8 mouse cellular contexts compared by ENCODE assay signal in genomic region chr15:78257326-78258050, GRCm38 (mm10). TPM values are rescaled to one million over a fixed set of nuclear protein-coding genes. Genes with fewer than 3 reads are reported as not detected.
DNase-seq lines count a peak whose midpoint lies in the region; ATAC-seq and TF ChIP-seq lines count a peak whose summit lies in the region.

No protein-coding gene starts in this region.

- H3K9me3 ChIP-seq in lung, postnatal 0 days (ENCODE audit: low read length) = no peaks in the 10 kb centered on the region

- H3K4me3 ChIP-seq in layer of hippocampus, adult 2 months = no peak overlapping the region
- H3K4me3 ChIP-seq in lung, postnatal 0 days (ENCODE audit: low read depth, low read length) = no peak overlapping the region

- peak overlapping the region; percentile 23; the same call in 1 of the 2 replicates for H3K27ac ChIP-seq in layer of hippocampus, adult 2 months
- H3K27ac ChIP-seq in lung, postnatal 0 days (ENCODE audit: low read length) = peak overlapping the region; percentile 43

- no peak for TF ChIP-seq EP300 in lung, postnatal 0 days (IDR thresholded peaks at IDR 0.05)

- H3K9ac ChIP-seq in lung, postnatal 0 days (replicated peaks; ENCODE audit: low read depth) = no peak overlapping the region

- peaks cover 19% of the 10 kb centered on the region for H3K27me3 ChIP-seq in Patski
- no peaks in the 10 kb centered on the region for H3K27me3 ChIP-seq in lung, postnatal 0 days (replicated peaks; ENCODE audit: insufficient read depth, low read length)

- TF ChIP-seq CTCF in Patski (IDR thresholded peaks at IDR 0.05) = peak; percentile 97
- peak; percentile 98 for TF ChIP-seq CTCF in layer of hippocampus, adult 2 months (conservative IDR thresholded peaks at IDR 0.05)
- peak; percentile 89 for TF ChIP-seq CTCF in lung, postnatal 0 days (IDR thresholded peaks at IDR 0.05)

- ATAC-seq in Patski = peak; percentile 15
- peak; percentile 50 for ATAC-seq in lung, postnatal 0 days
- ATAC-seq in activated CD4-positive, CD25-positive, alpha-beta regulatory T cell, adult 4 months = no peak

- H3K4me2 ChIP-seq in lung, postnatal 0 days (replicated peaks; ENCODE audit: low read depth, low read length) = no peak overlapping the region

- POLR2A ChIA-PET in Patski (lab: Charles Lee) = interaction anchor here (1.5 kb wide), 1 partner anchor 105 kb away, joined by 4 read pairs; no protein-coding TSS in a partner anchor

- DNase-seq in CD8-positive naive resting alpha-beta T cell, adult 2 months (ENCODE audit: low read depth in 2 of 2, low spot score in 2 of 2) = peak; percentile 19 to 22
- DNase-seq in Patski (ENCODE audit: low read depth, low spot score) = peak; percentile 31
- peak; percentile 69 to 79 for DNase-seq in cerebellum, postnatal 25 days
- peak; percentile 47 to 68 for DNase-seq in heart, adult 9 months (ENCODE audit: low spot score in 2 of 2)
- peak; percentile 44 to 73 for DNase-seq in layer of hippocampus, adult 2 months (ENCODE audit: low spot score in 2 of 2)
- peak; percentile 78 for DNase-seq in lung, postnatal 0 days (ENCODE audit: low spot score)
- peak; percentile 74 to 77 for DNase-seq in right cerebral cortex, adult 2 months (ENCODE audit: low spot score in 2 of 2)

- in situ Hi-C loops in Patski (cut with MboI; ENCODE audit: low pct_unique_long_range_greater_than_20kb) = loop anchor here (5.0 to 10.0 kb wide), 3 partner anchors 80 to 297 kb away; no protein-coding TSS in a partner anchor

- 33% methylated on average over 7 of the region's 7 CpGs for WGBS in lung, postnatal 0 days

- CTCF ChIA-PET in Patski (lab: Charles Lee) = interaction anchor here (1.0 to 2.2 kb wide), 9 partner anchors 34 to 176 kb away, joined by 3 to 7 read pairs (median 4); partner anchors contain the start of gene Csf2rb

- no peaks in the 10 kb centered on the region for H3K4me1 ChIP-seq in lung, postnatal 0 days (ENCODE audit: insufficient read depth, low read depth, low read length)

- H3K36me3 ChIP-seq in lung, postnatal 0 days (ENCODE audit: insufficient read depth, low read length) = no peaks in the 10 kb centered on the region

RNA-seq across cellular contexts. Expression of gene Ncf4, which starts 12.9 kb away (rescaled TPM):
- 0.53 TPM for polyA plus RNA-seq in Patski (2021)
- total RNA-seq in layer of hippocampus, adult 2 months (2021) = 1 to 10 TPM in 1 of 2 experiments, under 1 TPM in 1; 0.69 to 2.0 TPM
- 12.6 and 13.4 TPM in 2 replicates for polyA plus RNA-seq in lung, postnatal 0 days (2015; fragmentation: Nextera tagmentation; extraction: Ambion mirVana)
- polyA plus RNA-seq in activated CD4-positive, CD25-positive, alpha-beta regulatory T cell, adult 4 months (2017; shearing (Covaris generic)) = 100 to 1,000 TPM; 178 to 188 TPM

RNA-seq across cellular contexts. Expression of gene Csf2rb2, which starts 48.0 kb away (rescaled TPM):
- 0.09 TPM for polyA plus RNA-seq in Patski (2021)
- 1 to 10 TPM; 2.9 to 4.2 TPM for total RNA-seq in layer of hippocampus, adult 2 months (2021)
- 0.84 and 0.95 TPM in 2 replicates for polyA plus RNA-seq in lung, postnatal 0 days (2015; fragmentation: Nextera tagmentation; extraction: Ambion mirVana)
- not detected for polyA plus RNA-seq in activated CD4-positive, CD25-positive, alpha-beta regulatory T cell, adult 4 months (2017; shearing (Covaris generic))

RNA-seq across cellular contexts. Expression of gene Pvalb, which starts 51.3 kb away (rescaled TPM):
- polyA plus RNA-seq in Patski (2021) = not detected
- 10 to 100 TPM; 57.3 to 63.3 TPM for total RNA-seq in layer of hippocampus, adult 2 months (2021)
- not detected in 2 replicates for polyA plus RNA-seq in lung, postnatal 0 days (2015; fragmentation: Nextera tagmentation; extraction: Ambion mirVana)
- not detected for polyA plus RNA-seq in activated CD4-positive, CD25-positive, alpha-beta regulatory T cell, adult 4 months (2017; shearing (Covaris generic))

Comparison
In these comparisons a context has a peak if more than half of its experiments do, and no peak if none do; other contexts are left out.
1. DNase-seq: peak in every context shown above with its lines; median percentile 78 in lung, postnatal 0 days; 76 in right cerebral cortex, adult 2 months; 74 in cerebellum, postnatal 25 days; 58 in layer of hippocampus, adult 2 months; 58 in heart, adult 9 months; 31 in Patski; 20 in CD8-positive naive resting alpha-beta T cell, adult 2 months.
2. RNA of gene Ncf4, which starts 12.9 kb away (polyA plus RNA-seq): 178 to 188 TPM in activated CD4-positive, CD25-positive, alpha-beta regulatory T cell, adult 4 months; 12.6 to 13.4 TPM in lung, postnatal 0 days and 0.53 TPM in Patski (single experiment); every median in the first group is over 10 times any median in the second.
3. Peak in every context shown above with its lines, with median percentiles within 50 percentile points of each other: CTCF ChIP-seq.